Mouse (Mus musculus) layer of hippocampus, adult 18-20 months (tissue): ENCODE measurements at regions not wholly inside any gene's neighbourhood (a gene's known extent, or its start where the extent isn't known, plus 50 kb on each side); places are given as distances from the start of the nearest gene placed in this dataset.

Experiments
- DNase-seq, 2 experiments: peaks; one replicate each; pipeline ENCODE4 v3.0.0; 2022; ENCODE audit warnings: low spot score in 2 of 2

- no peak for DNase-seq
Observed at GRCm38 (mm10) chr10:17417394-17417793, 305.6 kb upstream of the Cited2 start.

DNA sequence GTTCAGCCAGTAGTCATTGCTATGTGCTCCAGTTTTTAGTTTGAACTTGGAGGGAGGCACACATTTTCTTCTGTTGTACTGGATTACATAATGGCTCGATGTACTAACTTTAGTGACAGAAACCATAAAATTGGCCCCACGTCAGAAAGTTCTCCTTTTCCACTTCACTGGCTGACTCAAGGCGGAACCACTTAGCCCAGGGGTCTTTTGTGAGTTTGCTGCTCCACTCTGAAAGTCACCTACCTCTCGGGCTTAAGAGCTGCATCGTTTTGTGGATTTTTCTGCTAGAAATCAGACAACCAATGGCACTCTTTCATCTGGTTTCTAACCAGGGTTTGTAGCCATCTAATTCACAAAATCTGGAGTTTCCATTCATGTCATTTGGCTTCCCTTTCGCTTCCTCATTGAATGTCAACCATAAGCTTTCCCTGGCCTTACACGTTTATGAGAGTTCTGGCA, 304.8 kb upstream of the Cited2 start:
- DNase-seq: no peak

DNA sequence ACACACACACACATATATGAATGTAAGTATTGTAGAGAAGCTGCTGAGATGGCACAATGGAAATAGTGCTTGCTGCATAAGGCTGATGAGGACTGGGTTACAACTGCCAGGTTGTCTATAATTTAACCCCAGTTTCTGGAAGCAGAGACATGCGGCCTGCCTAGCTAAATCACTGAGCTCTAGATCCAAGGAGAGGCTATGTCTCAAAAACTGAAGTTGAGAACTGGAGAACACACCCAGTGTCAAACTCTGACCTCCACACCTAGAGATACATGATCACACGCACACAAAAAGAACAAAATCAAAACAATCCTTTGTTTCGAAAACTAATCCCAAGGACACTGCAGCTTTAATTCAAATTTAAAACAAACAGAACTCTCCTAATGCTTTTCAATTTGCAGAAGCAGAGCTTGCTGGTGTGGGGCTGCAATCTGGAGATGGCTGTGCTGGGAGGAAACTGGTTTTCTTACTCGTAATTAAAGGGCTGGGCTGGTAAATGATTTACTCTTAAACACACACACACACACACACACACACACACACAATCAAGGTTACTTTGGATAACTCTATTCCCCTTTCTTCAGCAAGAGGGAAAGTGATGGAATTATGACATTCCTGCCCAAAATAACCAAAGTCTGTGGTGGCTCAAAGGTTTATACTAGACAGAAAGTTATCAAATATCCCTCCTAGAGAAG, 299.3 kb upstream of the Cited2 start:
- no peak for DNase-seq

- no peak for DNase-seq
Observed at GRCm38 (mm10) chr10:17426197-17426596, 296.8 kb upstream of the Cited2 start.

GRCm38 (mm10) chr10:17427316-17427715, 295.7 kb upstream of the Cited2 start:
- no peak for DNase-seq

DNA sequence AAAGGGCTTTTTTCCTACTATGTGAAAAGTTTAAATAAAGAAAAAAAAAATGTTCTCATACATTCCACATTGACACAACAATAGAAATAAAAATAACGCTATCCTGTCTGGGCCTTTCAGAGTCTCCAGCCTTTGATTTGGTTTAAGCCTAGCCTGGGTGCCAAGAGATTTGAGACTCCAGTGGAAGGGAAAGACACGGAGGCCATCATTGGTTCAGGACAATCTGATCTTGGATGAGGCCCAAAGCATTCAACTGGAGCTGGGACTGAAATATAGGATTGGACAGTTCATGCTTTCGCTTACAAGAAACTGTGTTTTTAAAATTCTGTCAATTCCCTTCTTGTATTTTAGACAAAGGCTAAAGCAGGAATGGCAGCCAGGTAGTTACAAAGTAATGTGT, 294.7 kb upstream of the Cited2 start:
- DNase-seq: no peak

GRCm38 (mm10) chr10:17431068-17431467, 291.9 kb upstream of the Cited2 start:
- DNase-seq: no peak

GRCm38 (mm10) chr10:17434098-17434497, 288.9 kb upstream of the Cited2 start:
- DNase-seq: no peak

GRCm38 (mm10) chr10:17450240-17450639, 272.8 kb upstream of the Cited2 start:
- DNase-seq: no peak

GRCm38 (mm10) chr10:17470880-17471279, 252.1 kb upstream of the Cited2 start:
- DNase-seq: no peak

- DNase-seq: no peak
Observed at GRCm38 (mm10) chr10:17472536-17472935, 250.5 kb upstream of the Cited2 start.

GRCm38 (mm10) chr10:17475976-17476375, 247.0 kb upstream of the Cited2 start:
- no peak for DNase-seq

DNA sequence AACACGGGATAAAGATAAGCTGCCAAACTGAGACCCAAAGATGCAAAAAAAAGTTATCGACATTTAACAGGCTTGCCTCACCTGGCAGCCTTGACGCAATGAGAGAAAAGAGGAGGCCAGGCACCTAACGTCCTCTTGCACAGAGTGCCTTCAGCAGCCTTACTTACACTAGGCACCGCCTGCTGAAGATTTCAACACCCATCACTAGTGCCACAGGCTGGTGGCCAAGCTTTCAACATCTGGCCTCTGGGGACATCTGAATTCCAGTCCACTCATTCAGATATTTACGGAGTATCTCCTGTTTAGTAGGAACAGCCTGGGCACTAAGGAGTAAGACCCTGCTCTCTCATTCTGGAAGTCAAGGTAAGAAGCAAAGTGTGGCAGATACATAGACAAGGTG, 246.3 kb upstream of the Cited2 start:
- DNase-seq: no peak

DNA sequence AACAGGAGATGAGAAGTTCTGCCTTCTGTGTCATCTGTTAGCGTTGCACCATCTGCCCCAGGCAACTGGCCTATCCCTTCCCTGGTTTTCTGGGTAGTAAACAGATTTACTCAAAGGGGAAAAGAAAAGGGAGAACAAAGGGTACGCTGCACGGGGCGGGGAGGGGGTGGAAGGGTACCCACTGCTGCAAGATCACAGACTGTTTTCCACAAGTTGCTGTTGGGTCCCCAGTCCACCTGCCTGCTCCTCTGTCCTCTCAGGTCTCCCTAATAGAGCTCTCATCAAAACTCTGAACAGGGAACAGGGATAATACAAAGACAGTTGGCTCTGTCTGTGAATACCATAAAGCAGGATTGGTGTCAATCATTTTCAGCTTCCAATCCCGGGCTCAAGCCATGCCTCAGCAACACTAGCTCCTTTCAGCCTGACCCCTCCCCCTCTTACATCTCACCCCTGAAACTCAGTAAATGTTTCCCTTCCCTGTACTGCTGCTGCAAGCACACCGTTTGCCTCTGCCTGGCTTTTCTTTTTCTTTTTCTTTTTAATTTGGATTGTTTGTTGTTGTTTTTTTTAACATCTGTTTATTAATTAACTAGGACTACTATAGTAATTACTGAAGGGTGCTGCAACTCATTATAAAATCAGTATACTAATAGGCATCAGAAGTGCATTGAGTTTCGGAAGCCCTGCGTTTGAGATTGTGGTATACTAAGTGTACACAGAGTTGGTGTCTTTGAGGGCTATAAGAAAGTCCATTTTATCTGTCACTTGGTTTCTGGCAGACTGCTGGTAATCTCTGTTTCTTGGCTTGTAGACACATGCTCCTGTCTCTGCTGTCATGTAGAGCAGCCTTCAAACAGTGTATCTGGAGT, 244.0 kb upstream of the Cited2 start:
- peak; percentile 34 to 74 for DNase-seq

DNA sequence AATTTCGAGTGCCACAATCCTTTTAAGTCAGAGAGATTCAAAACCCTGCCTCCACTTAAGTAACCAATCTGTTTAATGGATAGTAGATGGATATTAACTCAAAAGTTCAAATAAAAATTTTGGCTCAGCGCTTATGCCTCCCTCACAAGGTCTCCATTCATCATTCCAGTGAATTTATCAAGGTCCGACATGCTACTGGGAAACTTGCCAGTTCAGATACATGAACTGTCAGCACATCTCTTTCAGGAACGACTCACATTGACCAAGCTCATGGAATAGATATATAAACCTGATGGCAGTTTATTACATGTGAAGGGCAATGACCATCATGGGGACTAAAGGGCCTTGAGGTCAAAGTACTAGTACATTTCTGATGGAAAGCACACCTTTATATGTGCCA, 240.3 kb upstream of the Cited2 start:
- no peak for DNase-seq

DNA sequence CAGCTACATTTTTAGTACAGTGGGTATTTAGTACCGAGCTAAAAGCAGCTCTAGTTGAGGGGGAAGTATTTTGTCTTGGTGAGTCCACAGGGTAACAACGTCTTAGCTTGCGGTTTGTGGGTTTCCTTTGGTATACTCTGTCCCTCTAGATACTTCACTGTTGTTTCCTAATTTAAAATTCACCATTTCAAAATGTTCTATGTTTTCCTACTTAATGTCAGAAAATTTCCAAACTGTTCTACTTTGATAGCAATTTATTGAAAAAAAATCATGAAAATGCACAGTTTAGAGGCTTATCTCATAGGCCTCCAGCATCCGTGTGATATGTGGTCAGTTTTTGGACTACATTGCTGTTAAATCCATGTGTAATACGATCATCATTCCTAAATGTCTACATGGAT, 238.0 kb upstream of the Cited2 start:
- DNase-seq: no peak

- DNase-seq: no peak
Observed at GRCm38 (mm10) chr10:17485515-17485914, 237.5 kb upstream of the Cited2 start.

- DNase-seq: no peak
Observed at GRCm38 (mm10) chr10:17486011-17486410, 237.0 kb upstream of the Cited2 start.

GRCm38 (mm10) chr10:17487460-17487859, 235.6 kb upstream of the Cited2 start:
- DNase-seq: no peak

- DNase-seq: no peak
Observed at GRCm38 (mm10) chr10:17491611-17492305, 231.3 kb upstream of the Cited2 start.

GRCm38 (mm10) chr10:17493137-17493536, 229.9 kb upstream of the Cited2 start:
- DNase-seq: no peak

DNA sequence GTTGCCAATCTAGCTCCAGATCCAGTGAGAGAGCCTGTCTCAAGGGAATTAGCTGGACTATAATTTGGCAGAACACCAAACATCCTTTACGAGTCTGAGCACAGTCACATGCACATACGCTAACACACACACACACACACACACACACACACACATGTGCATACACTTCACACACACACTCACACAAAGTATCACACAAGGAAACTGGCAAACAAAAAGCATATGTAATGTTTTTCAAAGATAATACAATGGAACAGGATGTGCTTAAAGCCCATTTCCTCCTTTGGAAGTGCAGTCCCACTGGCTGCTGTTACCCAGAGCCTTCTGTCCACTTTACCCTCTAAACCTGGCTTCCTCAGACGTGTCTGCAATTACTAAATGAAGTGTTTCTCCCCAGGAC, 226.2 kb upstream of the Cited2 start:
- DNase-seq: no peak
